Mouse (Mus musculus) C3H10T1/2 (cell line): ENCODE data around the gene Olfr671. TPM values are rescaled to one million over a fixed set of nuclear protein-coding genes. Genes with fewer than 3 reads are reported as not detected.

Experiments
- polyA plus RNA-seq, 2 experiments: library from polyadenylated mRNA; unstranded; fragments of >200 nt; fragmentation: generic; extraction: Trizol; gene quantifications; one replicate each; pipeline ENCODE4 v1.2.1; 2012; ENCODE audit warnings: missing spikeins in 2 of 2

The Olfr671 gene
- polyA plus RNA-seq, result not detected

DNA sequence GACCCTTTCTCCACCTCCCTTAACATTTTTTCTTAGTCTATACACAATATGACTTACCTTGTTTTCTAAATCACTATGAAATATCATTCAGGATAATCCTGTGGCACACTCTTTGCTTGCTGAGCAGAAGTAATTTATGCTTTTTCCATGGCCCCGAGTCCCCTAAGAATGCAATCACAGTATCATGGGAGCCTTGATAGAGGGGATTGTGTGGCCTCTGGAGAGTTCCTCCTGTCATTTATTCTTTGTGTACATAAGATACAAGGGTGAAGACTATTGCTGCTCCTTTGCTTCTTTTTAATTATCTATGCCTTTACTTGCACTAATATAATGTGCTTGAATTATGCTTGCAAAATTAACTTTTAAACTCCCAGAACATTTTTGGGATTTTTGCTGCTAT, at the start of gene Olfr671:
Gene Olfr671 (minus strand): TSS at position 101 of the 400 bp plus-strand sequence.

DNA sequence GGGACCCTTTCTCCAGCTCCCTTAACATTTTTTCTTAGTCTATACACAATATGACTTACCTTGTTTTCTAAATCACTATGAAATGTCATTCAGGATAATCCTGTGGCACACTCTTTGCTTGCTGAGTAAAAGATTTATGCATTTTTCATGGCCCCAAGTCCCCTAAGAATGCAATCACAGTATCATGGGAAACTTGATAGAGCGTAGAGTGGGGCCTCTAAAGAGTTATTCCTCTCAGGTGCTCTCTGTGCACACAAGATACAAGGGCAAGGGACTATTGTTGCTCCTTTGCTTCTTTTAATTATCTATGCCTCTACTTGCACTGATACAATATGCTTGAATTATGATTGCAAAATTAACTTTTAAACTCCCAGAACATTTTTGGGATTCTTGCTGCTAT, 49.4 kb upstream of the Olfr671 start, which contains the start of gene Olfr675:
Gene Olfr675 (minus strand): TSS at position 101 of the 400 bp plus-strand sequence.

DNA sequence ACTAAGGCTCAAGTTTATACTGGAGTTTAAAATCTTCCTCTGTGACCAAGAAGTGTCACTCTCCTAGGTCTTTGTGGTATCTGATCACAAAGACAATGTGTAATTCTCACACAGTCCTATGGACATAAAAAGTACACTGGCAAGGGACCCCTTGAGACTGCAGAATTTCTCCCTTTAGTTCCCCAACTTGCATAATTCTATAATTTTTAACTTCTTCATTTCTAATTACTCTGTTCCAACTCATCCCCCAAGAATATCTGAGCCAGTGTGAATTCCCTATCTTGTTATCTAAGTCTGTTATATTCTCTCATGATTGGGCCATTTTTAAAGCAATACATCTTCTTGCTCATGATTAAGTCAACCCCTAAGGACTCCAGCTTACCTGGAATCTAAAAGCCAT, 23.0 kb upstream of the Olfr671 start, which contains the start of gene Olfr672:
Gene Olfr672 (minus strand): TSS at position 101 of the 400 bp plus-strand sequence.

GRCm38 (mm10) chr7:104962520-104962919, 16.4 kb downstream of the Olfr671 start, which contains the start of gene Olfr670:
Gene Olfr670, minus strand, starts transcription at chr7:104962620.

GRCm38 (mm10) chr7:104933940-104934339, 45.0 kb downstream of the Olfr671 start, which contains the start of gene Olfr669:
Gene Olfr669, plus strand, starts transcription at chr7:104934240.

DNA sequence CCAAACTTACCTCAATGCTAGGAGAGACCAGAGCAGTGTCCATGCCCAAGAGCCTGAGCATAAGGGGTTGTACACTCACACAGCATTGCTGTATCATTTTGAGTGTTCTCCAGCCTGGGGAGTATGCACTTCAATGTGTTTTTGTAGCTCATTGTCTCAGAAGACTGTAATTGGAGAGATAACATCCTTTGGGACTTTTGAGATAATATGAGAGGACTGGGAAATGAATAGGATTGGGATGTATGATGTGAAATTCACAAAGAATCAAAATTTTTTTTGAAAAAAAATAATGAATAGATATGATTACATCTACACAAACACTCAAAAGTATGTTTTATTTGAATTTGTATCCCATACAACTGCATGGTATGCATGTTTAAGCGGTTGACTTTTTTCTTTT, 51.0 kb downstream of the Olfr671 start, which contains the start of gene Olfr668:
Gene Olfr668 (minus strand): TSS at position 101 of the 400 bp plus-strand sequence.

Other genes starting within 250 kb of the Olfr671 start
- gene Usp17le, start 201.7 kb downstream of the Olfr671 start, polyA plus RNA-seq, result under 1 TPM; 0.01 to 0.18 TPM
- gene Usp17lb, start 136.5 kb downstream of the Olfr671 start, polyA plus RNA-seq, result under 1 TPM; 0.05 to 0.08 TPM
- gene Usp17la, start 122.1 kb downstream of the Olfr671 start, polyA plus RNA-seq, result under 1 TPM; 0.09 to 0.27 TPM
- gene Olfr665, start 101.1 kb downstream of the Olfr671 start, polyA plus RNA-seq, result not detected
- not detected for gene Olfr666, start 83.2 kb downstream of the Olfr671 start, polyA plus RNA-seq
- not detected for gene Olfr667, start 57.6 kb downstream of the Olfr671 start, polyA plus RNA-seq
- gene Olfr668, start 51.1 kb downstream of the Olfr671 start, polyA plus RNA-seq, result not detected
- not detected for gene Olfr669, start 44.9 kb downstream of the Olfr671 start, polyA plus RNA-seq
- not detected for gene Olfr670, start 16.5 kb downstream of the Olfr671 start, polyA plus RNA-seq
- gene Olfr672, start 22.9 kb upstream of the Olfr671 start, polyA plus RNA-seq, result not detected
- gene Olfr675, start 49.3 kb upstream of the Olfr671 start, polyA plus RNA-seq, result not detected
- gene Olfr676, start 53.6 kb upstream of the Olfr671 start, polyA plus RNA-seq, result not detected
- not detected for gene Olfr677, start 72.2 kb upstream of the Olfr671 start, polyA plus RNA-seq
- not detected for gene Olfr678, start 85.3 kb upstream of the Olfr671 start, polyA plus RNA-seq
- not detected for gene Olfr679, start 102.1 kb upstream of the Olfr671 start, polyA plus RNA-seq
- gene Olfr680-ps1, start 113.7 kb upstream of the Olfr671 start, polyA plus RNA-seq, result not detected
- gene Olfr681, start 137.7 kb upstream of the Olfr671 start, polyA plus RNA-seq, result not detected
- gene Olfr683, start 167.9 kb upstream of the Olfr671 start, polyA plus RNA-seq, result not detected
- not detected for gene Olfr684, start 184.5 kb upstream of the Olfr671 start, polyA plus RNA-seq
- gene Olfr685, start 206.9 kb upstream of the Olfr671 start, polyA plus RNA-seq, result not detected
- not detected for gene Olfr686, start 228.4 kb upstream of the Olfr671 start, polyA plus RNA-seq